Mouse (Mus musculus) small intestine, adult 2 months (tissue): ENCODE measurements around the gene Ifna11.

Experiments
- CTCF ChIP-seq: fragments of 200-500 bp; IDR thresholded peaks from 2 replicates; pipeline ENCODE4 v1.5.1; 2012; ENCODE audit warnings: low read depth, mild to moderate bottlenecking, control low read depth, inconsistent platforms, low read length, moderate library complexity, mixed read lengths; ENCODE audit not compliant: insufficient replicate concordance, insufficient read length; ENCODE audit errors: extremely low read depth
- POLR2A ChIP-seq: fragments of 200-500 bp; IDR thresholded peaks from 2 replicates; pipeline ENCODE4 v1.6.1; 2012; ENCODE audit warnings: low read depth, mild to moderate bottlenecking, control low read depth, inconsistent platforms, low read length, moderate library complexity

GRCm38 (mm10) chr4:88840058-88840457 lies 20.3 kb downstream of the Ifna11 start:
- TF ChIP-seq CTCF (no peak), POLR2A (no peak)
